ENCODE assay signal across 29 mouse cellular contexts in genomic region chr8:70443326-70443725, GRCm38 (mm10). TPM values are rescaled to one million over a fixed set of nuclear protein-coding genes. Genes with fewer than 3 reads are reported as not detected.
DNase-seq lines count a peak whose midpoint lies in the region; ATAC-seq lines count a peak whose summit lies in the region.
"Had no signal": no experiment of that assay in that cellular context is flagged by ENCODE, and none has a peak within 500 bp of the region (broad histone marks: within the 10 kb centered on the region; RNA-seq: fewer than 3 reads in every experiment).

No protein-coding gene starts in this region.

- no peak overlapping the region for H3K9ac ChIP-seq in heart, embryonic 11.5 days (ENCODE audit: low read depth, low read length)
- H3K9ac ChIP-seq in liver, embryonic 12.5 days = peak overlapping the region; percentile 48; the same call in 1 of the 2 replicates
- no peak overlapping the region for H3K9ac ChIP-seq in hindbrain, embryonic 11.5 days (ENCODE audit: low read depth, low read length)
- H3K9ac ChIP-seq: forebrain, embryonic 12.5 days; hindbrain, embryonic 14.5 days had no signal

- no peaks in the 10 kb centered on the region for H3K36me3 ChIP-seq in heart, embryonic 11.5 days (ENCODE audit: control insufficient read depth, insufficient read depth, low read length)
- H3K36me3 ChIP-seq in liver, embryonic 12.5 days = no peaks in the 10 kb centered on the region
- H3K36me3 ChIP-seq in midbrain, embryonic 10.5 days = no peaks in the 10 kb centered on the region
- no peaks in the 10 kb centered on the region for H3K36me3 ChIP-seq in hindbrain, embryonic 11.5 days (ENCODE audit: control insufficient read depth, insufficient read depth, low read length)
- H3K36me3 ChIP-seq: forebrain, embryonic 12.5 days; limb, embryonic 10.5 days had no signal

- H3K4me2 ChIP-seq in heart, embryonic 11.5 days = no peak overlapping the region
- H3K4me2 ChIP-seq in liver, embryonic 12.5 days = peak overlapping the region; percentile 14
- H3K4me2 ChIP-seq in hindbrain, embryonic 11.5 days (replicated peaks; ENCODE audit: low read depth, low read length) = no peak overlapping the region
- H3K4me2 ChIP-seq: forebrain, embryonic 12.5 days; hindbrain, embryonic 14.5 days had no signal

- no peak for ATAC-seq in heart, embryonic 11.5 days (replicated peaks; ENCODE audit: insufficient number of reproducible peaks, low FRiP score, low TSS enrichment)
- ATAC-seq in liver, embryonic 12.5 days = peak; percentile 44; the same call in 1 of the 2 replicates
- ATAC-seq in hindbrain, embryonic 11.5 days (ENCODE audit: low FRiP score) = no peak
- ATAC-seq: CD4-positive, CD25-positive, alpha-beta regulatory T cell, adult 4 months; inflammation-experienced regulatory T-cells, adult 6 months had no signal

- DNase-seq in heart, postnatal 4 days = no peak
- peak; percentile 40 for DNase-seq in 3T3-L1 (ENCODE audit: low read depth, low spot score)
- DNase-seq in c-Kit-positive CD71-positive TER-119-positive erythroid progenitor cells, embryonic 14.5 days (ENCODE audit: low spot score) = peak; percentile 67
- DNase-seq in midbrain, embryonic 10.5 days (ENCODE audit: low spot score) = no peak
- no peak for DNase-seq in hindbrain, embryonic 11.5 days (ENCODE audit: low spot score)
- DNase-seq in right cerebral cortex, postnatal 36 days (ENCODE audit: low spot score in 2 of 2) = no peak
- DNase-seq: adrenal gland, adult 2 months; cerebellum, adult 18-20 months; cerebellum, postnatal 25 days; embryo, embryonic 11 days; heart, postnatal 10 days; kidney, adult 18-20 months; kidney, postnatal 14 days; lung, postnatal 10 days; midbrain, embryonic 14.5 days; thymus, postnatal 25 days had no signal

- WGBS in heart, embryonic 11.5 days (ENCODE audit: insufficient replicate concordance) = 65% methylated on average over 4 of the region's 4 CpGs
- 55% methylated on average over 4 of the region's 4 CpGs for WGBS in liver, embryonic 12.5 days (ENCODE audit: insufficient replicate concordance)
- 86% methylated on average over 4 of the region's 4 CpGs for WGBS in midbrain, embryonic 10.5 days
- WGBS in hindbrain, embryonic 11.5 days = 85% methylated on average over 4 of the region's 4 CpGs

- H3K4me1 ChIP-seq in heart, embryonic 11.5 days (ENCODE audit: control insufficient read depth, insufficient read depth, low read length) = peaks cover 4% of the 10 kb centered on the region; the same call in 1 of the 2 replicates
- H3K4me1 ChIP-seq in liver, embryonic 12.5 days = peaks cover 55% of the 10 kb centered on the region
- H3K4me1 ChIP-seq in midbrain, embryonic 10.5 days = peaks cover 18% of the 10 kb centered on the region
- no peaks in the 10 kb centered on the region; the same call in 1 of the 2 replicates for H3K4me1 ChIP-seq in hindbrain, embryonic 11.5 days (replicated peaks; ENCODE audit: control insufficient read depth, insufficient read depth, low read length)

- H3K27ac ChIP-seq in heart, embryonic 11.5 days (ENCODE audit: low read depth, low read length) = 0 out of 2 replicates have a peak overlapping the region, but pooled peaks have one; percentile 46
- peak overlapping the region; percentile 84 for H3K27ac ChIP-seq in liver, embryonic 12.5 days
- H3K27ac ChIP-seq in midbrain, embryonic 10.5 days (replicated peaks) = no peak overlapping the region
- no peak overlapping the region for H3K27ac ChIP-seq in hindbrain, embryonic 11.5 days (ENCODE audit: low read depth, low read length)
- H3K27ac ChIP-seq: forebrain, embryonic 12.5 days; hindbrain, embryonic 14.5 days; layer of hippocampus, adult 2 months; limb, embryonic 10.5 days had no signal

- H3K4me3 ChIP-seq in heart, embryonic 11.5 days (ENCODE audit: low read depth, low read length) = no peak overlapping the region
- H3K4me3 ChIP-seq in liver, embryonic 12.5 days = no peak overlapping the region
- H3K4me3 ChIP-seq in midbrain, embryonic 10.5 days = no peak overlapping the region
- H3K4me3 ChIP-seq in hindbrain, embryonic 11.5 days (ENCODE audit: low read depth, low read length) = no peak overlapping the region
- H3K4me3 ChIP-seq: forebrain, embryonic 12.5 days; layer of hippocampus, adult 2 months; limb, embryonic 10.5 days had no signal

- no peaks in the 10 kb centered on the region for H3K9me3 ChIP-seq in heart, embryonic 11.5 days (replicated peaks; ENCODE audit: control insufficient read depth, low read length)
- no peaks in the 10 kb centered on the region for H3K9me3 ChIP-seq in liver, embryonic 12.5 days (replicated peaks)
- no peaks in the 10 kb centered on the region for H3K9me3 ChIP-seq in midbrain, embryonic 10.5 days (replicated peaks)
- no peaks in the 10 kb centered on the region for H3K9me3 ChIP-seq in hindbrain, embryonic 11.5 days (ENCODE audit: control insufficient read depth, low read length)
- H3K9me3 ChIP-seq: forebrain, embryonic 12.5 days; limb, embryonic 10.5 days had no signal

- no peaks in the 10 kb centered on the region for H3K27me3 ChIP-seq in heart, embryonic 11.5 days (ENCODE audit: control insufficient read depth, insufficient read depth, low read length)
- peaks cover 34% of the 10 kb centered on the region for H3K27me3 ChIP-seq in liver, embryonic 12.5 days (replicated peaks)
- no peaks in the 10 kb centered on the region for H3K27me3 ChIP-seq in midbrain, embryonic 10.5 days (ENCODE audit: low read depth, poor library complexity, severe bottlenecking)
- H3K27me3 ChIP-seq in hindbrain, embryonic 11.5 days (ENCODE audit: control insufficient read depth, insufficient read depth, low read length) = no peaks in the 10 kb centered on the region

RNA-seq across cellular contexts. Expression of gene Crtc1, which starts 3.9 kb away (rescaled TPM):
- 11.6 and 13.5 TPM in 2 replicates for polyA plus RNA-seq in heart, embryonic 11.5 days (2014; fragmentation: Nextera tagmentation; extraction: Ambion mirVana)
- 10 to 100 TPM; 12.8 to 15.4 TPM for total RNA-seq in heart, postnatal 4 days (2021)
- 6.6 and 6.9 TPM in 2 replicates for polyA plus RNA-seq in liver, embryonic 12.5 days (2016; fragmentation: Nextera tagmentation; extraction: Ambion mirVana)
- polyA plus RNA-seq in midbrain, embryonic 10.5 days (2016; fragmentation: Nextera tagmentation; extraction: Ambion mirVana) = 12.9 and 16.5 TPM in 2 replicates
- polyA plus RNA-seq in hindbrain, embryonic 11.5 days (2014; fragmentation: Nextera tagmentation; extraction: Ambion mirVana) = 13.6 and 14.2 TPM in 2 replicates

RNA-seq across cellular contexts. Expression of gene Klhl26, which starts 33.4 kb away (rescaled TPM):
- 9.2 and 10.1 TPM in 2 replicates for polyA plus RNA-seq in heart, embryonic 11.5 days (2014; fragmentation: Nextera tagmentation; extraction: Ambion mirVana)
- total RNA-seq in heart, postnatal 4 days (2021) = 1 to 10 TPM; 8.2 to 9.2 TPM
- polyA plus RNA-seq in liver, embryonic 12.5 days (2016; fragmentation: Nextera tagmentation; extraction: Ambion mirVana) = 9.4 and 9.5 TPM in 2 replicates
- polyA plus RNA-seq in midbrain, embryonic 10.5 days (2016; fragmentation: Nextera tagmentation; extraction: Ambion mirVana) = 16.9 and 20.7 TPM in 2 replicates
- 11.1 and 12.8 TPM in 2 replicates for polyA plus RNA-seq in hindbrain, embryonic 11.5 days (2014; fragmentation: Nextera tagmentation; extraction: Ambion mirVana)

RNA-seq across cellular contexts. Expression of gene Tmem59l, which starts 43.8 kb away (rescaled TPM):
- polyA plus RNA-seq in heart, embryonic 11.5 days (2014; fragmentation: Nextera tagmentation; extraction: Ambion mirVana) = 0.44 and 0.86 TPM in 2 replicates
- total RNA-seq in heart, postnatal 4 days (2021) = not detected
- 0.18 and 0.37 TPM in 2 replicates for polyA plus RNA-seq in liver, embryonic 12.5 days (2016; fragmentation: Nextera tagmentation; extraction: Ambion mirVana)
- 7.9 and 8.3 TPM in 2 replicates for polyA plus RNA-seq in midbrain, embryonic 10.5 days (2016; fragmentation: Nextera tagmentation; extraction: Ambion mirVana)
- 15.6 and 19.6 TPM in 2 replicates for polyA plus RNA-seq in hindbrain, embryonic 11.5 days (2014; fragmentation: Nextera tagmentation; extraction: Ambion mirVana)
- total RNA-seq: gastrocnemius, adult 18-20 months; gastrocnemius, postnatal 4 days; heart, postnatal 10 days; liver, adult 2 months; megakaryocyte progenitor cell, adult 5-6 weeks had no signal
- polyA plus RNA-seq: CD4-positive, CD25-positive, alpha-beta regulatory T cell, adult 4 months; liver, adult 2 months; spleen, adult 2 months had no signal

RNA-seq across cellular contexts. Expression of gene Crlf1, which starts 49.6 kb away (rescaled TPM):
- polyA plus RNA-seq in heart, embryonic 11.5 days (2014; fragmentation: Nextera tagmentation; extraction: Ambion mirVana) = 0.80 and 3.8 TPM in 2 replicates
- total RNA-seq in heart, postnatal 4 days (2021) = under 1 TPM in 1 of 2 experiments, not detected in 1; 0.55 TPM
- polyA plus RNA-seq in liver, embryonic 12.5 days (2016; fragmentation: Nextera tagmentation; extraction: Ambion mirVana) = 3.9 and 4.0 TPM in 2 replicates
- polyA plus RNA-seq in midbrain, embryonic 10.5 days (2016; fragmentation: Nextera tagmentation; extraction: Ambion mirVana) = 0.42 and 2.3 TPM in 2 replicates
- polyA plus RNA-seq in hindbrain, embryonic 11.5 days (2014; fragmentation: Nextera tagmentation; extraction: Ambion mirVana) = 2.4 and 6.6 TPM in 2 replicates
- total RNA-seq: liver, adult 2 months; megakaryocyte progenitor cell, adult 5-6 weeks had no signal
- polyA plus RNA-seq: CD4-positive, CD25-positive, alpha-beta regulatory T cell, adult 4 months; inflammation-experienced regulatory T-cells, adult 6 months; liver, adult 2 months had no signal

Comparison
In these comparisons a context has a peak if more than half of its experiments do, and no peak if none do; other contexts are left out.
1. H3K27ac ChIP-seq: peak in heart, embryonic 11.5 days (single experiment) and liver, embryonic 12.5 days (single experiment); none in midbrain, embryonic 10.5 days (single experiment) and hindbrain, embryonic 11.5 days (single experiment).
2. DNase-seq: peak in 3T3-L1 (single experiment) and c-Kit-positive CD71-positive TER-119-positive erythroid progenitor cells, embryonic 14.5 days (single experiment); none in heart, postnatal 4 days (single experiment), midbrain, embryonic 10.5 days (single experiment), hindbrain, embryonic 11.5 days (single experiment) and right cerebral cortex, postnatal 36 days (0 of 2).